Mouse (Mus musculus) left cerebral cortex, adult 2 months (tissue): ENCODE measurements at regions not wholly inside any gene's neighbourhood (a gene's known extent, or its start where the extent isn't known, plus 50 kb on each side); places are given as distances from the start of the nearest gene placed in this dataset.

Source experiments
- DNase-seq, 2 experiments: peaks; one replicate each; pipeline ENCODE4 v3.0.0; 2021 to 2022; ENCODE audit warnings: low spot score in 2 of 2, mixed read lengths in 1 of 2; ENCODE audit errors: extremely low spot score in 1 of 2
- H3K27ac ChIP-seq: fragments of 200-600 bp; 2 replicates; pipeline ENCODE4 v1.8.1; 2022
- H3K4me3 ChIP-seq: fragments of 200-600 bp; 2 replicates; pipeline ENCODE4 v1.8.1; 2022
- CTCF ChIP-seq: fragments of 200-600 bp; IDR thresholded peaks from 2 replicates; pipeline ENCODE4 v1.8.1; 2022; ENCODE audit warnings: antibody characterized with exemption, mild to moderate bottlenecking, moderate library complexity
- intact Hi-C: fragments of 180-260 bp; cut with DNase I; formaldehyde crosslinking; loops from one replicate; pipeline ENCODE4 v1.15.1; 2025

DNA sequence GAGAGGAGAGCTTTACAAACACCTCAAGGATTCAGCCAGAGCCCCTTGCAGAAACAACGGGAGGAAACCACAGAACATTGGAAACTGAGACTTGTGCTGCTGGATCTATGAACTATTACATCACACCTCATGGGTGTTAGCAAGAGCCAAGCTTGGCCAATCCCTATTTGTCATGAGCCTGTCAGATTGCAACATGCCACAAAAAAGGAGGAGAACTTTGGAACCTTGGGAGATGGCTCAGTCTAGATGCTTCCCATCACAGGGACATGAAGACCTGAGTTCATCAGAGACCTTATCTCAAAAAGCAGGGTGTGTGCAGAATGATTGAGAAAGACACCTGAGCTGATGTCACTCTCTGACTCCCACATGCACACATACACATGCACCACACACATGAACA lies 68.3 kb upstream of the Onecut1 start:
- Histone ChIP-seq H3K4me3 (no peak overlapping the region), H3K27ac (no peak overlapping the region)
- TF ChIP-seq CTCF: no peak
- DNase-seq: no peak
- intact Hi-C loops: no loop called here

DNA sequence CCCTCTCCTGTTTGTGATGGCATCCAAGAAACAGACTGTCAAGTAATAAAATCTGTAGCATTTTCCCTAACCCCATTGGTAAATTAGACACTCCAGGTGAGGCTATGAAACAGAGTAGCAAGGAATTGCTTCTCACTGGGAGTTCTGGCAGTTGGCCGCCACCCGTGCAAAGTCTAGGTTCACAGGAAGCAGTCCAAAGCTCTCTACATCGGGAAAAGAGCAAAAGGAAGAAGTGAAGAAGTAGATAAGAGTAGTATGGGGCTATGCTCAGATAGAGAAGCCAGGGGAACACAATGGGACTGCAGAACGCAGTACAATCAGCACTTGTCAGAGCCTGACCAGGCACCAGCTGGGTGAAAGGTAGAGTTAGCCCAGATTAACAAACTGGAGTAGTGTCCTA lies 65.7 kb upstream of the Onecut1 start:
- Histone ChIP-seq H3K4me3 (no peak overlapping the region), H3K27ac (no peak overlapping the region)
- intact Hi-C loops: no loop called here
- TF ChIP-seq CTCF: no peak
- DNase-seq: no peak

DNA sequence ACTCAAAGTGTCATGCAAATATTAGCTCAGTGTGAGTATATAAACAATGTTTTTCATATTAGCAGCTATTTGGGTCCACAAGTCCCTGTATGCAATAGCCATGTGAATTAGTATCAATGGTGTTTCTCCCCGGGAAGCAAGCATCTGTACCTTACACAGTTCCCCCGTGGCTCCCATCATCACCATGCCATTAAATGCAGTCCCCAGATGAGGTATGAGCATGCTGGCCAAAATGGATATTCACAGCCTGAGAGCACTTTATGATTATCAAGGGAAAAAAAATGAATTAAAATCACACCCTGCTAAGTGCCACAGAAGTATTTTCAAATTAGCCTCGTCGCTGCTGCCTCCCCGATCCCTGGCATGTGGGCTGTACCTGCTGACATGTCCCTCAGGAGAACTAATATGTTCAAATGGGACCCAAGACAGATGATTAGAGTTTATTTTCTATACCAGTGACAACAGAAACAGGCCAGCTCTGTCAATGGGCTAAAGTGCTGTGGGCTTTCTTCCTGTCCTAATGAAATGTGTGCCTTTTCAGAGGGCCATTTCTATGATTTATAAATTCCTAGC lies 64.4 kb upstream of the Onecut1 start:
- intact Hi-C loops: no loop called here
- DNase-seq: no peak

DNA sequence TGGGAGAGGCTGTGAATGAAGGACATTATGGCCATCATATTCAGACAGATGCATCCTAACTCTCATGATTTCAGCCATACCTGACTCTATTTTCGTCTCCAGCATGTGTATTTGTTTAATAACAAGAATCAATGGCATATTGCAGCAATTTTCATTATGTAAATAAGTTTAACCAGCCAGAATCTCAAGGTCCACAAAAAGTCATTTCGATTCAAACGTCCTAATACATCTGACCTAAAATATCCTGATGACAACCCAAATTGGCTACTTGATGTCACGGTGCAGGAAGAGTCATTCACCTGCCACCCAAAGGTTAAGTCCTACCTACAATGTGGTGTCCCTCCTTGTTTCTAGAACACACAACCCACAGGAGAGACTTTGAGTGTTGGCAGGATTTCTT lies 60.6 kb upstream of the Onecut1 start:
- no peak for DNase-seq
- TF ChIP-seq CTCF: no peak
- Histone ChIP-seq H3K4me3 (no peak overlapping the region), H3K27ac (no peak overlapping the region)
- intact Hi-C loops: no loop called here

More for the DNA sequence above, 64.4 kb upstream of the Onecut1 start:
- no peak overlapping the region for H3K4me3 ChIP-seq
- H3K27ac ChIP-seq: no peak overlapping the region
- no peak for TF ChIP-seq CTCF

DNA sequence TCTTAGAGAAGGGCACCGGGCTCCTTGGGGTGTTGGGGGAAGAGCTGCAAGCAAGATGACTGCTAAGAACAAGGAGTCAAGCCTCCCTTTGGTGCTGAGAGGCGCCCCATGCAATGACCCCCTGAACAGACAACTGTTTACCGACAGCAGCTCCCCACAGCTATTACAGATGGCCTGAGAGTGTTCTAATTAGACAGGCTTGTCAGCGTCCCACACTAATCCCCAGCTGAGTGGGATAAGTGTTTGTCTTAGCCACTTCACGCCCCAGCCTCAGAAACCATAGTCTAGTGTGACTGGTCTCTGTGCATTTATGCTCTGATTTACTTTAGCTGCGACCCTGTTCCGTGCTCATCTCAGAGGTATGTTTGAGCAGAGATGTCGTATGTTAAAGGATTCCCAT lies 50.3 kb upstream of the Onecut1 start:
- H3K4me3 ChIP-seq: no peak overlapping the region
- H3K27ac ChIP-seq: no peak overlapping the region
- intact Hi-C loops: no loop called here
- TF ChIP-seq CTCF: no peak
- DNase-seq: no peak
